Mouse (Mus musculus): ENCODE data around the gene Ubap2.

Ubap2 gene

GRCm38 (mm10) chr4:41260691-41261090 is 14.3 kb downstream of the Ubap2 start:
- no peak for DNase-seq (ENCODE audit: low spot score)

DNA sequence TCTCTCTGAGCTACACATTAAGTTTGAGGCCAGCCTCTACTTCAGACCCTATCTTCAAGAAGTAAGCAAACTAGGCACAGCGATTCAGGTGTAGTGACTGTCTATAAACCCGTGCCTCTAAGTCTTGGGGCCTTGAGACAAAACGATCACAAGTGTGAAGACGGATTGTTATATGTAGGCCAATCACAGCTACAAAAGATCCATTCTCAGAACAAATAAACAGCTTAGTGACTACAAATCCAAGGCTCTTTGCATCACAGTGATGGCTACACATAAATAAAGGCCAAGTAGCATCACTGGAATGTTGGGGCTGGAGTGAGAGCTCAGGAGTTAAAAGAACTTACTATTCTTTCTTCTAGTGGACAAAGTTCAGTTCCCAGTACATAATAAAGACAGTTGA is 15.9 kb downstream of the Ubap2 start:
- no peak for DNase-seq (ENCODE audit: low spot score)

- DNase-seq (ENCODE audit: low spot score), result peak; percentile 48
These were observed 17.2 kb downstream of the Ubap2 start for GRCm38 (mm10) chr4:41257752-41258151.

GRCm38 (mm10) chr4:41255564-41256210 is 19.3 kb downstream of the Ubap2 start:
- DNase-seq (ENCODE audit: low spot score), result no peak

- no peak for DNase-seq (ENCODE audit: low spot score)
These were observed 21.2 kb downstream of the Ubap2 start for GRCm38 (mm10) chr4:41253756-41254155.

GRCm38 (mm10) chr4:41245408-41245807 is 29.5 kb downstream of the Ubap2 start:
- DNase-seq (ENCODE audit: low spot score), result no peak

GRCm38 (mm10) chr4:41240916-41241315 is 34.0 kb downstream of the Ubap2 start:
- no peak for DNase-seq (ENCODE audit: low spot score)

GRCm38 (mm10) chr4:41235621-41236020 is 39.3 kb downstream of the Ubap2 start:
- DNase-seq (ENCODE audit: low spot score), result no peak

DNA sequence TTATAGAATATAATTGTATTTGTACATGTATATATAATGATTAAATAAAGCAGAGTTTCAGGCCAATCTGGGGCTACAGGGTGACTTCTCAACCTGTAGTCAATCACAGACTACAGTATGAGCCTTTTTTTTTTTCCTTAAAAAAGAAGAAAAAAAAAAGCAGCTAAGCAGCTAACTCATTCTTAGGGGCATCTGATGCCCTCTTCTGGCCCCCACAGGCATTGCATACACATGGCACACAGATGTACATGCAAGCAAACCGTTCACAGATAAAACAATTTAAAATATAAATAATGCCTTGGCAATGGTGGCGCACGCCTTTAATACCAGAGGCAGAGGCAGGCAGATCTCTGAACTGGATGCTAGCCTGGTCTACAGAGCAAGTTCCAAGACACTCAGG is 48.6 kb downstream of the Ubap2 start:
- DNase-seq (ENCODE audit: low spot score), result peak; percentile 38

DNA sequence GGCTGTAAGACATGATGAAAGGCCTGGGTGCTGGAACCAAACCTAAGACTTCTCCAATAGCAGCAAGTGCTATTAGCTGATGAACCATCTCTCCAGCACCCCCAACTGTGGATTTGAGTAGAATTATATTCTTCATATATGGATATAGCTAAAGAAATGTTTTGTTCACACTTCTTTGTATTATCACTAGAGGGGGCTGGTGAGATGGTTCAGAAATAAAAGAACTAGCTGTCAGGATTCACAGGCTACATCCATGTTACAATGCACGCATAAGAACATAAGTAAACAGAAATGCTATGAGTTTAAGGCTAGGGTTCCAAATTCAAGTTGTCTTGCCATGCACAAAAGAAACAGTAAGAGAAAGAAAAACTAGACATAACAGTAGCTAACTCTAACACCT is 49.5 kb downstream of the Ubap2 start:
- no peak for DNase-seq (ENCODE audit: low spot score)

GRCm38 (mm10) chr4:41208050-41208449 is 66.9 kb downstream of the Ubap2 start:
- DNase-seq (ENCODE audit: low spot score), result no peak

DNA sequence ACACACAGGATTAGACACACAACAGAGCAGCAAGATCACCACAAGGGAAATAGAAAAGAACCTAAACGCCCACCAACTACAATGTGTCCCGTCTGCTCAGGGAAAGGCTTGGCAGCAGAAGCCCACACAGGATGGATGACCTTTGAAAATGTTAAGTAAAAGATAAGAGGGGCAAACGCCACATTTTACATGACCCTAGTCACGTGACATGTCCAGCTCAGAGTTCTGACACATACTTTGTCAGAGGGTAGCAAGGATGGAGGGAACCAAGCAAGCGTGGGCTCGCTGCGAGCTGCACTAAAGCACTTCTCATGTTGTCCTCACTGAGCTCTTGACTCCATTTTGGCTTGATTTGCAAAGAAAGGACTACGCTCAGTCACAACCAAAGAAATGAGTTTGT is 69.2 kb downstream of the Ubap2 start:
- DNase-seq (ENCODE audit: low spot score), result no peak

DNA sequence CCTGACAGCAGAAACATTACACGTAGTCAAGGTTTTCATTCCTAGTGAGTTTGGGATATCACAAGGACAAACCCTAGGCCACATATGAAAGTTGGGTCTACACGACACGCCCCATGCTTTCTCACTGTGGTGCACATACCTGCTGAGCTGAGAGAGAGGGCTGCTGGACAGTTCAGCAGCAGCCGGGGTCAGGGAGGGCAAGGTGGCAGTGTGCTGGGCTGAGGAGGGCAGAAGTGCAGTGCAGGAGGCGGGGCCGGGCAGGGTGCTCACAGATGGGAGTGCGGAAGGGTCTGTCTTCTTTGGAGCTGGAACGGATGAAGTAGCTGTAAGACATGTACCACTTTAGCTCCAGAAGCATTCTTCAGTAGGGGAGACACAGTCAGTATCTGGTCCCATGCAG is 72.8 kb downstream of the Ubap2 start:
- DNase-seq (ENCODE audit: low spot score), result no peak

DNA sequence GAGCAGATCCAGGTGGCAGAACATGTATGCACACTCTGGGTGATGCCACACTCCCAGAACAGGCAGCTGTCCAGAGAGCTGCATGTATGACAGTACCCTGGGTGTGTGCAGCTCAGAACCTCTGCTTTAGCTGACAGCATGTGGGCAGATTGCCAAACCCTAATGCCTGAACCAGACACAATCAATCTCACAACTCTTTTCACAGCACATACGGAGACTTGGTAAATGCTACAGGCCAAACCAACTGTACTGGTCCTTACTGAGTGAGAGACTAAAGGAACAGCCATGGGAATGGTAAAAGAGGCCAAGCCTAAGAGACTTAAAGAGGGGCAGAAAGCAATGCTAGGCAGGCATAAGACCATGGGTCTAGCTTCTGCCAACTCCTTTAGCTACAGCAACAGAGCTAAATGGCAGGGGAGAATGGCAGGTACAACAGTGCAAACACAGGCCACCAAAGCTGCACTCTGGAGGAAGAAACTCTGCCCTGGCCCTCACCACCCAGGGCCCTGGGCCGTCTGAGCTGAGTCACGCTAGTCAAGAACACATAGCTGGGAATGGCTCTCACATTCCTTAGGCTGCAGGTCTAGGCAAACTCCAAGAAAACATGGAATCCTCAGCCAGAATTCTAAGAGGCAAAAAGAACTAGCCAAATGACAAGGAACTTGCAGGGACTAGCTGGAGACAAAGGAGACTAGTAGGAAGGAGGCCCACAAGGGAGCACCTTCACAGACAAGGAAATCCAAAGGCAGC is 77.9 kb downstream of the Ubap2 start:
- no peak for DNase-seq (ENCODE audit: low spot score)

GRCm38 (mm10) chr4:41195328-41195727 is 79.6 kb downstream of the Ubap2 start:
- DNase-seq (ENCODE audit: low spot score), result no peak

DNA sequence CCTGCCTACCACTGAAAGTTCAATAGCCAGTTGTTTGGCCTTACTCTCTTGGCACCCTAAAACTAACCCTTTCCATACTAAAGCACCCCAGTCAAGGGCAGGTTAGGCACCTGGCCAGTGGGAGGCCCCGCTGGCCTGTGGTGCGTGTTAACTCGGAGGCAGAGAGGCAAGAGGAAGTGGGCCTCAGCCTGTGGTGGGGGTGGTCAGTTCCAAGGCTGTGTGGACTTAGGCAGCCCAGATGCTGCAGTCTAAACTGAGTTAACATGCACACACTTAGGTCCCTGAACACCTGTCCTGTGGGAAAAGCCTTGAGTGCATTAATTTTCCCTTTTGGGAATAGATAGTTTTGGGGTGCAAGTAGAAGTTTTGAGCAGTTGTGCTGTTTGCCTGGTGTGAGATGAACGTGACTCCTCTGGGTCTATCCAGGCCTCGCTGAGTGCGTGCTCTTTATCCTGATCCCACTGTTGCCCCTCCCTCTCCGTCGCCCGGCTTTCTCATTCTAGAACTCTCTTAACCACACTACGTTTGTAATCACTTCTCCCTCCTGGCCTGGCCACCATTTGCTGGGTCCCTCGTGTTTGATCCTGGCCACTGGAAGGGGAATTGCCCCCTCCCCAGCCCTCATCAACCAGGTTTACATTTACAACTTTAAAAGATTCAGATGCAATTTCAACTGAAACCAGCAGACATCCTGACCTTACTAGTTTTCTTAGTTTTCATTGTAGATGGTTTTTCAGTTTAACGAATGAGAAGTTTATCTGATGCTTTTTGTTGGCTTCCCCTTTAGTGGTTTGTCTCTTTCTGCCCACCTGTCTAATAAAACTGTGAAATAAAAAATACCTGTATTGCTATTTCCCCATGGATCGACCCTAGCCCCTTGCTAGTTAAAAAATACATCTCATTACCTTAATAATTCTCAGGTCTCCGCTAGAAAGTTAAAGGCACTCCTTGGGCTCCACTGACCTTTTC is 82.1 kb downstream of the Ubap2 start:
- DNase-seq (ENCODE audit: low spot score), result no peak

- no peak for DNase-seq (ENCODE audit: low spot score)
These were observed 85.1 kb downstream of the Ubap2 start for GRCm38 (mm10) chr4:41189809-41190208.

DNA sequence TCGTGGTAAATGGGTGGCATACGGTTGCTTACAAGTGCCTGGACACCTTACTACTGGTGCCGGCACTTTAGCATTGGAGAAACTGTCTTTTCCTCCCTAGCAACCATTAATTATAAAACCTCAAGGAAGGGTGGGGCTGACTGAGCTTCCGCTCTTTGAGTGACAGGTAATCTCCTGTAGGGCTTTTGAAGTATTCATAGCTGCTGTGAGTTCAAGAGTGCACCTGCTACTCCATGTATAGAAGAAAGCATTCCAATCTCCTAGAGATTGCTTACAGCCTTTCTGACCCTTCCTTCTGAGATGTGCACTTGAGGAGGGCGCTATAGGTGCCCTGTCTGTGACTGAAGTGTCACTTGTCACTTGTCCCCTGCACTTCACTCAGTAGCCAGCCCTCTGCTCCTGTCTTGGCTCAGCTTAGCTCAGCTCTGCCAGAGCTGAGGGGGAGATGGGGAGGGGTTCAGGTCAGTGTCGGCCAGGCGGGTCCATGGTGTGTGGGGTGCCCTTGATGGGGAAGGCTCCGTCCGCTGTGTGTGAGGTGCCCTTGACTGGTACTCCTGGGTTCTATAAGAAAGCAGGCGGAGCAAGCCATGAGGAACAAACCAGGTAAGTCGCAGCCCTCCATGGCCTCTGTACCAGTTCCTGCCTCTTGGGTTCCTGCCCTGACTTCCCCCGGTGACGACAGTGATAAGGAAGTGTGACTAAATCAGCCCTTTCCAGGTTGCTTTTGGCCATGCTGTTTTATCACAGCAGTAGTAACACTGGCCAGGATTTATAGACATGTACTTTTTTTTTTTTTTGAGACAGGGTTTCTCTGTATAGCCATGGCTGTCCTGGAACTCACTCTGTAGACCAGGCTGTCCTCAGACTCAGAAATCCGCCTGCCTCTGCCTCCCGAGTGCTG is 94.9 kb downstream of the Ubap2 start:
- no peak for DNase-seq (ENCODE audit: low spot score)

DNA sequence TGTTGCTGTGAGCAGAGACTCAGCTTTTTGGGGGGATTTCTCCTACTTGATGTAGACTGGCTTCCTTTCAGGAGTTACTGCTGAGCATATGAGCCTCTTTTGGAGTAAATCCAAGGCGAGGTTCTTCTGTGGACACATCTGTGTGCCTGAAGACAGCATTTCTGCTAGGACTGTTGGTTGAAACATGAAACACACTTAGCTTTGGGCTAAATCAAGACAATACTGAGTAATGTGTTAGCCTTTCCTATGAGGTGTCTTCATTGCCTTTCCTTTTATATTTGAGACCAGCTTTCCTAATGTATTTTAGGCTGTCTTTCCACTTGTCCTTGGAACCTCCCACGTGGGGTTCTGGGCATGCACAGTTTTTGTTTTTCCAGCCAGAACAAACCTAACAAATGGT is 100.3 kb downstream of the Ubap2 start:
- no peak for DNase-seq (ENCODE audit: low spot score)

- no peak for DNase-seq (ENCODE audit: low spot score)
These were observed 104.0 kb downstream of the Ubap2 start for GRCm38 (mm10) chr4:41170970-41171369.

DNA sequence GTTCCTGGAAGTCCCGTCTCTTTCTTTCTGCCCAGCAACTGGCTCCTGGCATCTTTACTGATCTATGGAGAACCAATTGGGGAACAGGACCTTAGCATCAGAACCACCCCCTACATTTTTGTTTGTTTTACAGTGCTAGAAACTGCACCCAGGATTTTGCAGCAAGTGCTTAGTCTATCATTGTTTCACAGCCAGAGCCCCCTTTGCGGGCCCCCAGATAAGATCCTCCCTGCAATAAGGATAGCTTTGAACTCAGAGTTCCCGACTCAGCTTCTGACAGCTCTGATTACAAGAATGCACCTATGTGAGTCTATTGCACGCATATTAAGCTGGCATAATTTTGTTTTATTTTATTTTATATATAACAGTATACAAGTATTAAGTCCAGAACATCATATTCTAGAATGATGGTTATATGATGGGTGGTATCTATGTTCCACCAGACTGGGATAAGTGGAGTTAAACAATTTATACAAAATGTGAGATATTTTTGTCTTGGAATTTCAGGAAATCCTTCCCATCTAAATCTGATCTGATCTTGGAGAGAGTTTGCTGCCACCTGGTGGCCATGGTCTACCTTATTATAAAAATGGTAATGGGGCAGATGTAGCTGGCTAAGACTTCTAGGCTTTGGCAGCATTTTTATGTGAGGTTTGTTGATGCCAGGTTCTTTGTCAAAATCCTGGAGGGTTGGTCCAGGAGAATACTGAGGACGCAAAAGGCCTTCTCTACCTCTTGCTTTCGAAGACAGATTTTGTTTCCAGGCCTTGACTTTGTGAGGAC is 109.1 kb downstream of the Ubap2 start:
- peak; percentile 48 for DNase-seq (ENCODE audit: low spot score)
